In genomic region chr12:52834074-52834473, GRCm38 (mm10) we compare ENCODE assay signal across 13 mouse cellular contexts.
DNase-seq lines count a peak whose midpoint lies in the region; ATAC-seq lines count a peak whose summit lies in the region.
"Had no signal": no experiment of that assay in that cellular context is flagged by ENCODE, and none has a peak within 500 bp of the region (broad histone marks: within the 10 kb centered on the region; RNA-seq: fewer than 3 reads in every experiment).

No protein-coding gene starts in this region.

- no peak overlapping the region for H3K9ac ChIP-seq in heart, embryonic 15.5 days
- peak overlapping the region; percentile 6; the same call in 1 of the 2 replicates for H3K9ac ChIP-seq in hindbrain, embryonic 13.5 days
- H3K9ac ChIP-seq in neural tube, embryonic 14.5 days (replicated peaks; ENCODE audit: low read depth, low read length) = no peak overlapping the region

- H3K27ac ChIP-seq in heart, embryonic 15.5 days = 0 out of 2 replicates have a peak overlapping the region, but pooled peaks have one; percentile 65
- peak overlapping the region; percentile 87; the same call in 1 of the 2 replicates for H3K27ac ChIP-seq in embryonic facial prominence, embryonic 10.5 days (replicated peaks)
- H3K27ac ChIP-seq in hindbrain, embryonic 13.5 days = peak overlapping the region; percentile 84
- peak overlapping the region; percentile 83 for H3K27ac ChIP-seq in neural tube, embryonic 14.5 days (ENCODE audit: low read depth, low read length)
- H3K27ac ChIP-seq: kidney, postnatal 0 days had no signal

- 28% methylated on average over 10 of the region's 10 CpGs for WGBS in heart, embryonic 15.5 days
- WGBS in embryonic facial prominence, embryonic 10.5 days = 30% methylated on average over 10 of the region's 10 CpGs
- WGBS in hindbrain, embryonic 13.5 days = 26% methylated on average over 10 of the region's 10 CpGs
- 39% methylated on average over 10 of the region's 10 CpGs for WGBS in neural tube, embryonic 14.5 days

- no peaks in the 10 kb centered on the region for H3K27me3 ChIP-seq in heart, embryonic 15.5 days
- H3K27me3 ChIP-seq in embryonic facial prominence, embryonic 10.5 days (replicated peaks; ENCODE audit: low read depth, poor library complexity, severe bottlenecking) = no peaks in the 10 kb centered on the region
- no peaks in the 10 kb centered on the region for H3K27me3 ChIP-seq in hindbrain, embryonic 13.5 days
- no peaks in the 10 kb centered on the region for H3K27me3 ChIP-seq in neural tube, embryonic 14.5 days (ENCODE audit: control insufficient read depth, insufficient read depth, low read length)

- no peak for ATAC-seq in heart, embryonic 15.5 days (replicated peaks; ENCODE audit: insufficient number of reproducible peaks, insufficient read depth, low FRiP score, low read depth)
- ATAC-seq in hindbrain, embryonic 13.5 days (ENCODE audit: low FRiP score) = no peak
- no peak for ATAC-seq in neural tube, embryonic 14.5 days (ENCODE audit: low read depth)
- ATAC-seq: inflammation-experienced regulatory T-cells, adult 6 months had no signal

- intact Hi-C loops in heart, postnatal 10 days (cut with DNase I) = loop anchor here (2.0 to 10.0 kb wide), 4 partner anchors 61 to 822 kb away; no protein-coding TSS in a partner anchor

- no peak overlapping the region for H3K4me3 ChIP-seq in heart, embryonic 15.5 days
- no peak overlapping the region for H3K4me3 ChIP-seq in embryonic facial prominence, embryonic 10.5 days
- no peak overlapping the region for H3K4me3 ChIP-seq in hindbrain, embryonic 13.5 days
- no peak overlapping the region for H3K4me3 ChIP-seq in neural tube, embryonic 14.5 days (ENCODE audit: low read depth, low read length)

- no peak overlapping the region for H3K4me2 ChIP-seq in heart, embryonic 15.5 days
- no peak overlapping the region for H3K4me2 ChIP-seq in hindbrain, embryonic 13.5 days
- H3K4me2 ChIP-seq in neural tube, embryonic 14.5 days (ENCODE audit: low read depth, low read length) = no peak overlapping the region
- H3K4me2 ChIP-seq: heart, embryonic 11.5 days had no signal

- peaks cover 27% of the 10 kb centered on the region for H3K4me1 ChIP-seq in heart, embryonic 15.5 days (replicated peaks)
- peaks cover 35% of the 10 kb centered on the region for H3K4me1 ChIP-seq in embryonic facial prominence, embryonic 10.5 days
- H3K4me1 ChIP-seq in hindbrain, embryonic 13.5 days (replicated peaks) = peaks cover 51% of the 10 kb centered on the region
- peaks cover 31% of the 10 kb centered on the region for H3K4me1 ChIP-seq in neural tube, embryonic 14.5 days (ENCODE audit: control insufficient read depth, insufficient read depth, low read length)

- no peaks in the 10 kb centered on the region for H3K9me3 ChIP-seq in heart, embryonic 15.5 days (replicated peaks)
- H3K9me3 ChIP-seq in embryonic facial prominence, embryonic 10.5 days = no peaks in the 10 kb centered on the region
- H3K9me3 ChIP-seq in hindbrain, embryonic 13.5 days = no peaks in the 10 kb centered on the region
- no peaks in the 10 kb centered on the region for H3K9me3 ChIP-seq in neural tube, embryonic 14.5 days (ENCODE audit: control insufficient read depth, low read length)

- H3K36me3 ChIP-seq in heart, embryonic 15.5 days = no peaks in the 10 kb centered on the region
- no peaks in the 10 kb centered on the region for H3K36me3 ChIP-seq in embryonic facial prominence, embryonic 10.5 days (replicated peaks)
- no peaks in the 10 kb centered on the region for H3K36me3 ChIP-seq in hindbrain, embryonic 13.5 days
- no peaks in the 10 kb centered on the region for H3K36me3 ChIP-seq in neural tube, embryonic 14.5 days (ENCODE audit: control insufficient read depth, insufficient read depth, low read length)

- DNase-seq in heart, postnatal 10 days = no peak
- peak; percentile 21 for DNase-seq in embryonic facial prominence, embryonic 10.5 days (ENCODE audit: low spot score)
- DNase-seq in urinary bladder, postnatal 4 days (ENCODE audit: low spot score in 2 of 2) = no peak
- DNase-seq in cerebellum, adult 8-10 months = no peak
- DNase-seq: adrenal gland, postnatal 36 days; lung, postnatal 4 days; spleen, adult 18-20 months had no signal
